Mouse (Mus musculus) thymus, adult 18-20 months (tissue): ENCODE measurements around the gene Gm49361.

Experiments
- DNase-seq, 2 experiments: peaks; one replicate each; pipeline ENCODE4 v3.0.0; 2022; ENCODE audit warnings: mixed read lengths in 2 of 2

The Gm49361 gene

GRCm38 (mm10) chr14:57729975-57730499 is 15.9 kb downstream of the Gm49361 start:
- DNase-seq = peak in 1 of 2 experiments; percentile 33

GRCm38 (mm10) chr14:57729364-57729763 is 16.5 kb downstream of the Gm49361 start:
- no peak for DNase-seq

GRCm38 (mm10) chr14:57726172-57726571 is 19.7 kb downstream of the Gm49361 start:
- DNase-seq = no peak

DNA sequence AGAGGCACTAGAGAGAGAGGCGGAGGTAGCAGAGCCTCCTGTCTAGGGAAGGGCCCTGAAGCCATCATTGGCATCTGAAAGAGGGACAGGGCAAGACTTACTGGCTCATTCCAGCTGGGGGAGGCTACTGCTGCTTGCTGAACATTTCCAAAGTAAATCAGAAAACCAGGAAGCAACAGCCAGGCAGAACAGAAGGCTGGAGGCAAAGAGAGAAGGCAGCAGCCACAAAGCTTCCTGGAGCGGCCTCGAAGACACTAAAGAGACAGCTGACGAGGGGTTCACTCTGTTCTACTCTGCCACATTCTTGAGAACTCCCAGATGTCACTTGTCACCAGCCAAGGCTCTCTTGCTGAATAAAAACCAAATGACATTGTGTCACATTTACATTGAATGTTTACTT is 21.4 kb downstream of the Gm49361 start:
- DNase-seq = no peak

GRCm38 (mm10) chr14:57718245-57718644 is 27.7 kb downstream of the Gm49361 start:
- DNase-seq = no peak

GRCm38 (mm10) chr14:57716601-57717245 is 29.2 kb downstream of the Gm49361 start:
- DNase-seq = no peak

DNA sequence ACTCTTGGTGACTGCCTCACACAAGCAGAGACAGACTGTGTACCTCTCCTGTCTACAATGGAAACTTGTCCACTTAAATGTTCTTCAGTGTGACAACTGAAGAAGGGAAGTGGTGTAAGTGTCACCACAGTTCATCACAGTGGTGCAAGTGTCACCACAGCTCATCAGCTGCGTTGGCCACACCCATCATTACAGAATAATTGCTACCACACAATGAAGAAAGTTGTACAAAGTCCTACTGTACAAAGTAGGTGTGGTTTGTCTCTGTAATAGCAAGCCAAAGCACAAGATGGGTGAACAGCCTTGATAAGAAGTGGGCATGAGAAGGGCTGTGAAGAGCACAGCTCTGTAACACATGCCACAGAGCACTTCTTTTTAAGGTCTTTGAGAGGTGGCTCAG is 33.0 kb downstream of the Gm49361 start:
- no peak for DNase-seq

DNA sequence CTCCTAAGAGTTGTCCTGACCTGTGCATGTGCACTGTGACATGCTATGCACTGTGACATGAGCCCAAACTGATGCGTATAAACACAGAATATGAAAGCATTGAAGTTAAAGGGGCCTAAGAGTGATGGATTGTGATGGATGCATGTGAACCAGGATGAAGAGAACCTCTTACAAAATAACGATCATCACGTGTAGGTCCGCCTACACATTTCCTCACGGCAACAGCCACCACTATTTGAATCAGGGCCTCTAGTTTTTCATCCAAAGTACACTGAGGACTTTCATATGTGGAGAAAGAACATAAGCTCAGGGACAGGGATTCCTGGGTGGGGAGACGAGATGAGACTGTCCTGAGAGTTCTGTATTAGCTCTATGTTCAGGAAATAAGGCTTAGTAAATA is 34.8 kb downstream of the Gm49361 start:
- no peak for DNase-seq

DNA sequence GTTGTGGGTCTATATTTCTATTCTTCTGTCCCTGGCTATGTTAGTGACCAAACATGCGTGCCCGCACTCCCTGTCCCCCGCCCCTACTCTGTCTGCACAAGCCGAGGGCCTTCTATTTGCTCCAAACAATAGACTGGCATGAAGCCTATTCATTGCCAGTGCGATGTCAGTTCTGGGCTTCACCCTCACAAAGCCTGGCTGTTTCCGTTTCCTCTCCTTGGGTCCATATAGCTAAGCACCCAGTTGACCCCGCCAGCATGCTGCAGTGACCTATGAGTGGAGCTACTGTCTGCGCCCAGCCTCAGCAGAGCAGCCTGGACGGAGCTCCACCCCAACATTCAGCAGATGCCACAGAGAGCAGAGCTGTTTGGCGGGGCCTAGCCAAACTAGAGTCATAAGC is 36.7 kb downstream of the Gm49361 start:
- DNase-seq = no peak

GRCm38 (mm10) chr14:57708580-57708979 is 37.3 kb downstream of the Gm49361 start:
- DNase-seq = no peak

- no peak for DNase-seq
These were observed 38.6 kb downstream of the Gm49361 start for GRCm38 (mm10) chr14:57707100-57707893.

DNA sequence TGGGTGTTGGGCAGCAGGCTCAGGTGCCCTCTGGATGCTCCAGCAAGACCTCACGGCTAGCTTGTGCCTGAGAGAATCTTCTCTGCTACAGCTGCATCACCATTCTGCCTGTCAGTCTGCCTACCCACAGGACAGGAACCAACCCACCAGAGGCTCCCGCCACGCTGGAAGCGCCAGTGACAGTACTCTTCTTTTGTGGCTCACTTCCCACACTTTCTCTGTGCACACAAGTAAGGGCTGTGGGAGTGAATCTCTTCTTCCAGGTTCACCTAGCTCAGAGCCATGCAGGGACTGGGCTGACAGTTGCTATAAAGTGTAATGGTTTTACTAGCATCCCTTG is 39.2 kb downstream of the Gm49361 start:
- DNase-seq = no peak

DNA sequence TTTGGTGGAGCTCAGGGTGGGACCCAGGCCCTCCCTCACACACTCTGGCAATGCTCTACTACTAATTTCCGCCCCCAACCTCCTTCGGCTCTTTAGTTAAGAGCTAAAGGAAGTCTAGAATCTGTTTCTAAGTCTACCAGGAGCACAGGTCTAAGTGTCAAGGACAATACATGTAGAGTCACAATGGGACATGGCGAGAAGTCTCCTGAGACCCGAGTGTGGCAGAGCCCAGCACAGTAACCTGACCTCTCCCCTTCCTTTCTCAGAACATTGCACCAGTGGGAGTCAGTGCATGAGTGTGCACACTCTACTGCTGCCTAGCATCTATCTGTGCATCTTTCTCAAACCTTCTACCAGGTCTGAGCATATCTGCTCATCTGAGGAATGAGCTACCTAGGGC is 40.1 kb downstream of the Gm49361 start:
- no peak for DNase-seq

DNA sequence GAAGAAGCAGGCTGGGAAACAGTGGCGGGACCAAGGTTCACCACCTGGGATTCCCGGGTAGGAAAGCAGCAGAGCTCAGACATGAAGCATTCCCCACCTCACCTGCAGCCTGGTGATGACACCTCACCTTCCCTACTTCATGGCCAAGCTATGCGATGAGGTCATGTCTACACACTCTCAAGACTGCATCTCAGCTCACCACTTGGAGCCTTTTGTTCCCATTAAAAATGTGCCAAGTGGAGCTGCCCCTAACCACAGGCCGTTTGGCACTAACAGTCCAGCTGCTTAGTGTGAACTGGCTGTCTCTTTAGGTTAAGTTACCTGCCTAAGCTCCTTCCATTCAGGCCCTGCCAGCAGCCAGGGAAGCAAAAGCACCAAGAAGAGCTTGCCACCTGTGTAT is 40.8 kb downstream of the Gm49361 start:
- DNase-seq = no peak

DNA sequence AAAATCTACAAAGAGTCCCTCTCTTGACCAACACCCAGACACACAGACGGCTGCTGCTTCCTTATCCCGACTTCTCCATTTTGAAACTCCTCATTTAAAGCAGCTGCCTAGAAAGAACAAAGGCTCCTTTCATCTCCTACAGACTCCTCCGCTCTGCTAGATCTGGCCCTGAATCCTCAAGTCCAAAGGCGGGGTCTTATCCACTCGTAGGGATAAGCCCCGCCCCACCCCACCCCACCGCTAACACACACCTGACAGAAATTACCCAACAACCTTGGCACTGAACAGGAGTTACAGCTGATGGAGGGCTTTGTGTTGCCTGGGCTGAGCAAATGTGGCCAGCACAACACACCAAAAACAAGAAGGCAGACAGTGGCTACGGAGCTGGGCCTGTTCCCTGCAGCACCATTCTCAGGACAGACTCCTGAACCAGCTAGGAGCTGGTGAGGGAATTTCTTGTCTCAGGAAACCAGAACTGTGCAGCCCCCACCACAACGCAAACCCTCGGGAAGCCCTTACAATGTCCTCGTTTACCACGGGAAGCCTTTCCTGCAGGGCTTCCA is 43.9 kb downstream of the Gm49361 start:
- no peak for DNase-seq

DNA sequence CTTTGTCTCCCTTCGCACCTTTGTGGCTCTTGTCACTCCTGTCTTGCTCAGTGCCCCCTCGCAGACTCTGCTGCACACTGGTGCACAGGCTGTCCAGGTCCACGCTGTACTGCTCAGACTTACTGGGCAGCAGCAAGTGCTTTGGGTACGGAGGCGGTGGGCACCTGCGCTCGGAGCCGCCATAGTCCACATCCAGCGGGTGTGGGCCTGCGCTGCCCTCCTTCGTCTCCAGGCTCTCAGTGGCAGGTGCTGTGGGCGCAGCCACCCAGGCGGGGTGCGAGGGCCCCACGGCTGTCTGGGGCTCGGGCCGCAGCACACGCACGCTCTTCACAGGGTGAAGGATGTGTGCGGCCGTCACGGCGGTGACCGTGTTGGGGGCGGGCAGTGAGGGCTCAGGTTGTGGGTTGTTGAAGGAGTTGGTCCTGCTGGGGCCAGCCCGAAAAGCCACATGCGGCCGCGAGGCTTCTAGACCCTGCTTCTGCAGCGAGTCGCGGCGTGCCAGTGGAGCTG is 46.4 kb downstream of the Gm49361 start:
- DNase-seq = no peak

DNA sequence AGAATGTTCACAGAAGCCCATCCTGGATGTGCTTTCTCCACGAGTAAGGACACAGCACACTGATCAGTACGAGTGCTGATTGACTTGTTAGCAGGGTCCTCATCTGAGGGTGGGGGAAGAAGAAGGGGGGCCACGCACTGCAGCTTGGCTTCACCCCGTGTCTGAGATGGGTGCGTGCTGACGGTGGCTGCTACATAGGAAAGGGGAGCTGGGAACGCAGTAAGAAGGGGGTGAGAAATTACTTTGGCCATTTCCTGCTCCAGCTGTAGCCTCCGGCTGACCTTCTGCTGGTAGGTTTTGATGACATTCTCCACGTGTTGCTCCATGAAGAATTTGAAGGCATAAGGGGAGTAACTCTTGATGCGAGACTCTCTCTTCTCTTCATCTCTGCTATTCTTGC is 46.9 kb downstream of the Gm49361 start:
- DNase-seq = no peak

DNA sequence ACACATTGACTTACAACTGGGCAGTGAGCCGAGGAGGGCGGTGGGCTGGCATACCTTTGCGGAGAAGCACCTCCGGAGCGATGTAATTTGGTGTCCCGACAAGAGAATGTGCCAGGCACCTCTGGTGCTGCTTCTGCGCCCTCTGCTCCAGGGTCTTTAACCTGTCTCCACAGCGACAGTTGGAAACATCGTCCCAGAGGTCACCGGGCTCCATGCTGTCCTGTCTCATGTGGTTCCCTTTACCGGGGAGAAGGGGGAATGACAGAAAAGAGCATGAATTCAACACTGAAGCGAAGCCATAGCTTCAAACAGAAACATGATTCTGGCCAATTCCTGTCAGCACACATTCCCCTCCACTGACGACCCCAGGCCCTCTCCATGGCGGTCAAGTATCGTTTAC is 49.8 kb downstream of the Gm49361 start:
- no peak for DNase-seq

GRCm38 (mm10) chr14:57695550-57695949 is 50.4 kb downstream of the Gm49361 start:
- no peak for DNase-seq

DNA sequence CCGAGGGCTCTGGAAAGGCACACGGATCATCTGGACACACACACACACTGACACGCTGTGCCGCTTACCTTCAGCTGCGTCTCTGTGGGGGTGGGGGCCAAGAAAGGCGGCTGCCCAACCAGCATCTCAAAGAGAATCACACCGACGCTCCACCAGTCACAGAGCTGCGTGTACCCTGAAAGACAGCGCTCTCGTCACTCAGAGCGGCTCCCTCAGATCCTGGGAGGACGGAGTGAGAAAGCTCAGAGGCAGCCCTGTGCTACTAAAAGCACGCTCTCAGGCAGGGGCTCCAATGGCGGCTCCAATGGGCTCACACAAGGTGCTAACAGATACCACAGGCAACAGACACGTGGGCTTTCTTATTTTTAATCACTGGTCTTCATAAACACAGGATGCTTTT is 51.7 kb downstream of the Gm49361 start:
- no peak for DNase-seq

GRCm38 (mm10) chr14:57692517-57693130 is 53.3 kb downstream of the Gm49361 start:
- DNase-seq = no peak

- no peak for DNase-seq
These were observed 54.6 kb downstream of the Gm49361 start for GRCm38 (mm10) chr14:57691316-57691715.

GRCm38 (mm10) chr14:57690681-57691080 is 55.2 kb downstream of the Gm49361 start:
- no peak for DNase-seq
